8 mouse cellular contexts compared by ENCODE assay signal in genomic region chr12:84176886-84177765, GRCm38 (mm10). TPM values are rescaled to one million over a fixed set of nuclear protein-coding genes. Genes with fewer than 3 reads are reported as not detected.
A peak's percentile ranks its signal among the peaks of the same experiment; 100 is the strongest.
DNase-seq lines count a peak whose midpoint lies in the region; ATAC-seq and TF ChIP-seq lines count a peak whose summit lies in the region.

No protein-coding gene starts in this region.

- peaks cover 19% of the 10 kb centered on the region for H3K36me3 ChIP-seq in heart, embryonic 12.5 days
- peaks cover 47% of the 10 kb centered on the region for H3K36me3 ChIP-seq in E14TG2a.4 (ENCODE audit: insufficient read depth, low read length)
- 0 out of 2 replicates have a peak, but pooled peaks cover 3% of the 10 kb centered on the region for H3K36me3 ChIP-seq in forebrain, embryonic 16.5 days (ENCODE audit: control insufficient read depth, insufficient read depth)
- peaks cover 19% of the 10 kb centered on the region for H3K36me3 ChIP-seq in liver, embryonic 14.5 days (replicated peaks; ENCODE audit: control insufficient read depth, insufficient read depth, low read depth)

- no peaks in the 10 kb centered on the region for H3K9me3 ChIP-seq in heart, embryonic 12.5 days (replicated peaks)
- no peaks in the 10 kb centered on the region for H3K9me3 ChIP-seq in E14TG2a.4 (ENCODE audit: low read length)
- H3K9me3 ChIP-seq in forebrain, embryonic 16.5 days (ENCODE audit: control insufficient read depth, low read length), result no peaks in the 10 kb centered on the region
- H3K9me3 ChIP-seq in liver, embryonic 14.5 days (ENCODE audit: control insufficient read depth, low read length), result no peaks in the 10 kb centered on the region

- ATAC-seq in heart, embryonic 12.5 days (ENCODE audit: insufficient number of reproducible peaks, low FRiP score), result no peak
- no peak for ATAC-seq in forebrain, embryonic 16.5 days
- ATAC-seq in liver, embryonic 14.5 days (ENCODE audit: insufficient read depth), result no peak

- WGBS in heart, embryonic 12.5 days, result 38% methylated on average over 6 of the region's 6 CpGs
- WGBS in forebrain, embryonic 16.5 days, result 45% methylated on average over 6 of the region's 6 CpGs
- 12% methylated on average over 6 of the region's 6 CpGs for WGBS in liver, embryonic 14.5 days (ENCODE audit: insufficient replicate concordance)

- H3K4me1 ChIP-seq in heart, embryonic 12.5 days (replicated peaks), result peaks cover 86% of the 10 kb centered on the region
- peaks cover 97% of the 10 kb centered on the region for H3K4me1 ChIP-seq in E14TG2a.4 (replicated peaks; ENCODE audit: low read depth, low read length)
- peaks cover 48% of the 10 kb centered on the region for H3K4me1 ChIP-seq in forebrain, embryonic 16.5 days (replicated peaks; ENCODE audit: control insufficient read depth, insufficient read depth, low read length)
- H3K4me1 ChIP-seq in liver, embryonic 14.5 days (replicated peaks; ENCODE audit: control insufficient read depth in 2 of 2, insufficient read depth in 2 of 2, low read length in 1 of 2), result peaks cover 74 to 79% of the 10 kb centered on the region in 2 experiments

- no peak for DNase-seq in heart, adult 8-10 months (ENCODE audit: low spot score)
- no peak for DNase-seq in liver, embryonic 14.5 days (ENCODE audit: low read depth in 3 of 3, low spot score in 3 of 3)
- DNase-seq in thymus, postnatal 10 days (ENCODE audit: low spot score in 2 of 2), result peak; percentile 46 to 51
- no peak for DNase-seq in layer of hippocampus, adult 18-20 months (ENCODE audit: low spot score in 2 of 2)
- DNase-seq in kidney, adult 9 months, result no peak

- H3K4me3 ChIP-seq in heart, embryonic 12.5 days, result no peak overlapping the region
- peak overlapping the region; percentile 80 for H3K4me3 ChIP-seq in E14TG2a.4 (replicated peaks; ENCODE audit: low read length)
- no peak overlapping the region for H3K4me3 ChIP-seq in forebrain, embryonic 16.5 days (replicated peaks; ENCODE audit: low read length)
- peak overlapping the region; percentile 3 to 60; a peak in 2 of 4 replicates for H3K4me3 ChIP-seq in liver, embryonic 14.5 days (ENCODE audit: insufficient read depth in 1 of 2, low read depth in 2 of 2, low read length in 2 of 2)

- TF ChIP-seq EP300 in liver, embryonic 14.5 days (IDR thresholded peaks at IDR 0.05; ENCODE audit: low read depth), result no peak

- no peak for TF ChIP-seq CTCF in E14TG2a.4 (conservative IDR thresholded peaks at IDR 0.05; ENCODE audit: low read length)
- 0 out of 2 replicates have a peak, but pooled peaks have one; percentile 10 for TF ChIP-seq CTCF in liver, embryonic 14.5 days (IDR thresholded peaks at IDR 0.05; ENCODE audit: low read depth)

- peak overlapping the region; percentile 94 for H3K27ac ChIP-seq in heart, embryonic 12.5 days (ENCODE audit: poor library complexity, severe bottlenecking)
- peak overlapping the region; percentile 95 for H3K27ac ChIP-seq in forebrain, embryonic 16.5 days (ENCODE audit: low read length)
- H3K27ac ChIP-seq in liver, embryonic 14.5 days, result peak overlapping the region; percentile 98

- peak overlapping the region; percentile 36; the same call in 1 of the 2 replicates for H3K9ac ChIP-seq in heart, embryonic 12.5 days
- no peak overlapping the region; the same call in 1 of the 2 replicates for H3K9ac ChIP-seq in forebrain, embryonic 16.5 days (replicated peaks; ENCODE audit: low read depth, low read length)
- H3K9ac ChIP-seq in liver, embryonic 14.5 days (replicated peaks), result peak overlapping the region; percentile 89

- no peaks in the 10 kb centered on the region for H3K27me3 ChIP-seq in heart, embryonic 12.5 days (replicated peaks)
- no peaks in the 10 kb centered on the region for H3K27me3 ChIP-seq in E14TG2a.4 (ENCODE audit: insufficient read depth, low read length)
- no peaks in the 10 kb centered on the region for H3K27me3 ChIP-seq in forebrain, embryonic 16.5 days (replicated peaks; ENCODE audit: control insufficient read depth, insufficient read depth, low read length)
- no peaks in the 10 kb centered on the region for H3K27me3 ChIP-seq in liver, embryonic 14.5 days (ENCODE audit: control insufficient read depth, insufficient read depth, low read length)

- H3K4me2 ChIP-seq in heart, embryonic 12.5 days, result peak overlapping the region; percentile 79; the same call in 1 of the 2 replicates
- H3K4me2 ChIP-seq in forebrain, embryonic 16.5 days (ENCODE audit: low read length), result no peak overlapping the region
- peak overlapping the region; percentile 95 for H3K4me2 ChIP-seq in liver, embryonic 14.5 days (ENCODE audit: low read depth)

RNA-seq across cellular contexts. Expression of gene Pnma1, which starts 28.8 kb away (rescaled TPM):
- 0.40 and 0.68 TPM in 2 replicates for polyA plus RNA-seq in heart, embryonic 12.5 days (2016; fragmentation: Nextera tagmentation; extraction: Ambion mirVana)
- under 1 TPM in 2 of 4 experiments, not detected in 2; 0.11 TPM for total RNA-seq in heart, adult 8-10 months (2022)
- polyA plus RNA-seq in forebrain, embryonic 16.5 days (2015; fragmentation: Nextera tagmentation; extraction: Ambion mirVana), result 5.3 and 7.2 TPM in 2 replicates
- polyA plus RNA-seq in liver, embryonic 14.5 days (2012; rRNA removed), result 0.09 and 0.10 TPM in 2 replicates
- 0.05 and 0.11 TPM in 2 replicates for polyA plus RNA-seq in liver, embryonic 14.5 days (2014; fragmentation: Nextera tagmentation; extraction: Ambion mirVana)
- total RNA-seq in layer of hippocampus, adult 18-20 months (2021), result 1 to 10 TPM; 2.9 to 3.0 TPM

RNA-seq across cellular contexts. Expression of gene Elmsan1, which starts 41.6 kb away (rescaled TPM):
- polyA plus RNA-seq in heart, embryonic 12.5 days (2016; fragmentation: Nextera tagmentation; extraction: Ambion mirVana), result 8.7 and 10.6 TPM in 2 replicates
- total RNA-seq in heart, adult 8-10 months (2022), result 10 to 100 TPM; 13.1 to 17.5 (median 14.5) TPM
- 3.8 and 4.4 TPM in 2 replicates for polyA plus RNA-seq in forebrain, embryonic 16.5 days (2015; fragmentation: Nextera tagmentation; extraction: Ambion mirVana)
- polyA plus RNA-seq in liver, embryonic 14.5 days (2012; rRNA removed), result 3.9 and 4.3 TPM in 2 replicates
- polyA plus RNA-seq in liver, embryonic 14.5 days (2014; fragmentation: Nextera tagmentation; extraction: Ambion mirVana), result 4.5 and 5.1 TPM in 2 replicates
- 10 to 100 TPM; 26.9 to 31.3 TPM for total RNA-seq in layer of hippocampus, adult 18-20 months (2021)

Comparison
In these comparisons a context has a peak if more than half of its experiments do, and no peak if none do; other contexts are left out.
1. H3K4me3 ChIP-seq: peak in E14TG2a.4 (single experiment) and liver, embryonic 14.5 days (2 of 2); none in heart, embryonic 12.5 days (single experiment) and forebrain, embryonic 16.5 days (single experiment).
2. DNase-seq: peak in thymus, postnatal 10 days (2 of 2); none in heart, adult 8-10 months (single experiment), liver, embryonic 14.5 days (0 of 3), layer of hippocampus, adult 18-20 months (0 of 2) and kidney, adult 9 months (single experiment).
3. Peak in every context shown above with its lines, with median percentiles within 50 percentile points of each other: H3K27ac ChIP-seq.